Mouse (Mus musculus) stomach, postnatal 0 days (tissue): Measurements from ENCODE around the gene Gpr18.

Experiments
- CTCF ChIP-seq: IDR thresholded peaks from 2 replicates; pipeline ENCODE4 v1.5.1; 2016; ENCODE audit warnings: antibody characterized with exemption, low read depth, mild to moderate bottlenecking, moderate library complexity
- EP300 ChIP-seq: optimal IDR thresholded peaks from 2 replicates; pipeline ENCODE3; 2016; ENCODE audit warnings: antibody characterized with exemption

- TF ChIP-seq CTCF (no peak), EP300 (no peak)
Observed at GRCm38 (mm10) chr14:121938256-121939191, 22.9 kb upstream of the Gpr18 start.
